Mouse (Mus musculus) liver, adult 2 months (tissue): Measurements from ENCODE around the gene Nr4a1. TPM values are rescaled to one million over a fixed set of nuclear protein-coding genes. Genes with fewer than 3 reads are reported as not detected.

Experiments
- DNase-seq: peaks from one replicate; pipeline ENCODE4 v3.0.0-alpha.2; 2011; ENCODE audit warnings: low read depth, low spot score; ENCODE audit errors: extremely low read depth
- H3K27ac ChIP-seq: fragments of 200-500 bp; replicated peaks from 2 replicates; pipeline ENCODE4 v1.5.1; 2012; ENCODE audit warnings: low read depth, mild to moderate bottlenecking, control low read depth, inconsistent platforms, low read length; ENCODE audit not compliant: insufficient read depth
- H3K27me3 ChIP-seq: fragments of 200-500 bp; 2 replicates; pipeline ENCODE4 v1.6.1; 2012; ENCODE audit warnings: mild to moderate bottlenecking, moderate library complexity, low read length, inconsistent platforms; ENCODE audit not compliant: control insufficient read depth, insufficient read depth
- H3K36me3 ChIP-seq: fragments of 200-500 bp; 2 replicates; pipeline ENCODE4 v1.6.1; 2012; ENCODE audit warnings: low read length, inconsistent platforms; ENCODE audit not compliant: control insufficient read depth, insufficient read depth
- H3K4me1 ChIP-seq: fragments of 200-500 bp; 2 replicates; pipeline ENCODE4 v1.6.1; 2011; ENCODE audit warnings: low read length; ENCODE audit not compliant: control insufficient read depth, insufficient read depth
- H3K4me3 ChIP-seq: fragments of 200-500 bp; 2 replicates; pipeline ENCODE4 v1.5.1; 2011; ENCODE audit warnings: low read depth, mild to moderate bottlenecking, control low read depth, low read length, moderate library complexity; ENCODE audit not compliant: insufficient read depth
- H3K79me2 ChIP-seq: fragments of 200-500 bp; 2 replicates; pipeline ENCODE4 v1.6.1; 2012; ENCODE audit warnings: inconsistent platforms, mild to moderate bottlenecking, low read length, moderate library complexity; ENCODE audit not compliant: control insufficient read depth, insufficient read depth
- H3K9ac ChIP-seq: fragments of 200-500 bp; 2 replicates; pipeline ENCODE4 v1.6.1; 2012; ENCODE audit warnings: low read depth, mild to moderate bottlenecking, control low read depth, inconsistent platforms, low read length
- CTCF ChIP-seq: fragments of 200-500 bp; IDR thresholded peaks from 2 replicates; pipeline ENCODE4 v1.5.1; 2011; ENCODE audit warnings: low read depth, low read length, control low read depth
- POLR2A ChIP-seq: fragments of 200-500 bp; IDR thresholded peaks from 2 replicates; pipeline ENCODE4 v1.6.1; 2011; ENCODE audit warnings: low read length, control low read depth; ENCODE audit not compliant: insufficient read depth; ENCODE audit errors: extremely low read depth
- WGBS: fragments of 180-500 bp; shearing (Covaris S2); methylation state at CpG from one replicate; pipeline ENCODE4 v1.1.7; 2018; 5-methylcytosine and 5-hydroxymethylcytosine counted together
- polyA plus RNA-seq: library from polyadenylated mRNA; depleted of rRNA; stranded (reverse); fragments of >200 nt; gene quantifications from 2 replicates; pipeline ENCODE4 v1.2.3, GENCODE M21; 2012
- total RNA-seq: library from RNA; depleted of rRNA; stranded (reverse); fragments of >200 nt; gene quantifications from 2 replicates; pipeline ENCODE4 v1.2.3, GENCODE M21; 2014

Gene Nr4a1
- total and polyA plus RNA-seq, 2 experiments, result 0.18 to 0.89 TPM

GRCm38 (mm10) chr15:101295106-101295505 is 41.0 kb downstream of the Nr4a1 start:
- DNase-seq, result no peak
- H3K36me3 ChIP-seq, result peaks cover 7% of the 10 kb centered on the region
- TF ChIP-seq CTCF, result no peak
- no peak for TF ChIP-seq POLR2A
- no peaks in the 10 kb centered on the region for H3K79me2 ChIP-seq
- no peak overlapping the region for H3K27ac ChIP-seq
- H3K9ac ChIP-seq, result no peak overlapping the region
- H3K4me1 ChIP-seq, result no peaks in the 10 kb centered on the region; the same call in 1 of the 2 replicates
- no peak overlapping the region for H3K4me3 ChIP-seq
- no peaks in the 10 kb centered on the region for H3K27me3 ChIP-seq
- 79% methylated on average over 7 of the region's 7 CpGs for WGBS

- H3K27me3 ChIP-seq, result no peaks in the 10 kb centered on the region
- H3K79me2 ChIP-seq, result no peaks in the 10 kb centered on the region
- no peak for TF ChIP-seq CTCF
- no peak for TF ChIP-seq POLR2A
- H3K4me1 ChIP-seq, result no peaks in the 10 kb centered on the region; the same call in 1 of the 2 replicates
- no peak overlapping the region for H3K9ac ChIP-seq
- WGBS, result 90% methylated on average over 10 of the region's 10 CpGs
- H3K4me3 ChIP-seq, result no peak overlapping the region
- DNase-seq, result no peak
- H3K36me3 ChIP-seq, result peaks cover 6% of the 10 kb centered on the region
- no peak overlapping the region for H3K27ac ChIP-seq
Observed at GRCm38 (mm10) chr15:101295616-101296015, 41.5 kb downstream of the Nr4a1 start.

- H3K36me3 ChIP-seq, result peaks cover under 1% of the 10 kb centered on the region; the same call in 1 of the 2 replicates
- no peak overlapping the region for H3K27ac ChIP-seq
- WGBS, result 86% methylated on average over 11 of the region's 11 CpGs
- no peaks in the 10 kb centered on the region for H3K79me2 ChIP-seq
- no peak overlapping the region for H3K9ac ChIP-seq
- H3K4me3 ChIP-seq, result no peak overlapping the region
- DNase-seq, result no peak
- TF ChIP-seq POLR2A (no peak), CTCF (no peak)
- H3K27me3 ChIP-seq, result no peaks in the 10 kb centered on the region
- no peaks in the 10 kb centered on the region; the same call in 1 of the 2 replicates for H3K4me1 ChIP-seq
Observed at GRCm38 (mm10) chr15:101296091-101296490, 42.0 kb downstream of the Nr4a1 start.

GRCm38 (mm10) chr15:101297988-101298387 is 43.9 kb downstream of the Nr4a1 start:
- no peaks in the 10 kb centered on the region for H3K27me3 ChIP-seq
- WGBS, result 52% methylated on average over 7 of the region's 7 CpGs
- no peak for DNase-seq
- H3K4me1 ChIP-seq, result no peaks in the 10 kb centered on the region; the same call in 1 of the 2 replicates
- no peak overlapping the region for H3K27ac ChIP-seq
- no peaks in the 10 kb centered on the region for H3K79me2 ChIP-seq
- TF ChIP-seq POLR2A (no peak), CTCF (no peak)
- no peak overlapping the region for H3K9ac ChIP-seq
- H3K4me3 ChIP-seq, result no peak overlapping the region
- no peaks in the 10 kb centered on the region for H3K36me3 ChIP-seq

- TF ChIP-seq POLR2A (no peak), CTCF (no peak)
Observed at GRCm38 (mm10) chr15:101298550-101298949, 44.5 kb downstream of the Nr4a1 start.

GRCm38 (mm10) chr15:101299480-101299960 is 45.5 kb downstream of the Nr4a1 start:
- Histone ChIP-seq H3K4me3 (no peak overlapping the region), H3K9ac (no peak overlapping the region), H3K36me3 (no peaks in the 10 kb centered on the region), H3K27ac (no peak overlapping the region), H3K27me3 (no peaks in the 10 kb centered on the region), H3K4me1 (no peaks in the 10 kb centered on the region; the same call in 1 of the 2 replicates), H3K79me2 (no peaks in the 10 kb centered on the region)
- no peak for DNase-seq
- 71% methylated on average over 14 of the region's 14 CpGs for WGBS
- TF ChIP-seq CTCF (no peak), POLR2A (no peak)

More at GRCm38 (mm10) chr15:101298550-101298949, 44.5 kb downstream of the Nr4a1 start:
- H3K36me3 ChIP-seq, result no peaks in the 10 kb centered on the region
- WGBS, result 35% methylated on average over 7 of the region's 7 CpGs
- no peak overlapping the region for H3K9ac ChIP-seq
- no peak overlapping the region for H3K27ac ChIP-seq
- H3K79me2 ChIP-seq, result no peaks in the 10 kb centered on the region
- H3K4me3 ChIP-seq, result no peak overlapping the region
- H3K27me3 ChIP-seq, result no peaks in the 10 kb centered on the region
- no peaks in the 10 kb centered on the region; the same call in 1 of the 2 replicates for H3K4me1 ChIP-seq
- no peak for DNase-seq
